In genomic region chr16:21431614-21432013, GRCm38 (mm10) we compare ENCODE assay signal across 20 mouse cellular contexts. TPM values are rescaled to one million over a fixed set of nuclear protein-coding genes. Genes with fewer than 3 reads are reported as not detected.
DNase-seq lines count a peak whose midpoint lies in the region; ATAC-seq and TF ChIP-seq lines count a peak whose summit lies in the region.
"Had no signal": no experiment of that assay in that cellular context is flagged by ENCODE, and none has a peak within 500 bp of the region (broad histone marks: within the 10 kb centered on the region; RNA-seq: fewer than 3 reads in every experiment).

No protein-coding gene starts in this region.

- no peak overlapping the region for H3K4me3 ChIP-seq in heart, adult 2 months
- H3K4me3 ChIP-seq in heart, embryonic 10.5 days: no peak overlapping the region
- no peak overlapping the region for H3K4me3 ChIP-seq in lung, embryonic 14.5 days (ENCODE audit: low read depth, low read length)
- H3K4me3 ChIP-seq: forebrain, embryonic 10.5 days; heart, embryonic 13.5 days; liver, embryonic 13.5 days; midbrain, embryonic 13.5 days had no signal

- no peaks in the 10 kb centered on the region for H3K27me3 ChIP-seq in heart, adult 2 months (ENCODE audit: control insufficient read depth, insufficient read depth, low read length)
- no peaks in the 10 kb centered on the region for H3K27me3 ChIP-seq in heart, embryonic 10.5 days (ENCODE audit: insufficient read depth, poor library complexity, severe bottlenecking)
- no peaks in the 10 kb centered on the region for H3K27me3 ChIP-seq in lung, embryonic 14.5 days (ENCODE audit: insufficient read depth, low read length)
- H3K27me3 ChIP-seq: heart, embryonic 13.5 days; liver, embryonic 13.5 days; midbrain, embryonic 13.5 days had no signal

- 87% methylated on average over 3 of the region's 3 CpGs for WGBS in heart, adult 2 months
- 80% methylated on average over 3 of the region's 3 CpGs for WGBS in heart, embryonic 10.5 days
- 85% methylated on average over 3 of the region's 3 CpGs for WGBS in lung, embryonic 14.5 days

- no peaks in the 10 kb centered on the region for H3K79me2 ChIP-seq in heart, adult 2 months (replicated peaks; ENCODE audit: control insufficient read depth, insufficient read depth, low read length)

- no peaks in the 10 kb centered on the region for H3K4me1 ChIP-seq in heart, adult 2 months (ENCODE audit: control insufficient read depth, insufficient read depth, low read length)
- no peaks in the 10 kb centered on the region for H3K4me1 ChIP-seq in heart, embryonic 10.5 days
- no peaks in the 10 kb centered on the region for H3K4me1 ChIP-seq in lung, embryonic 14.5 days (ENCODE audit: insufficient read depth)
- H3K4me1 ChIP-seq: forebrain, embryonic 10.5 days; heart, embryonic 13.5 days; midbrain, embryonic 13.5 days had no signal

- no peak for TF ChIP-seq EP300 in heart, adult 2 months (IDR thresholded peaks at IDR 0.05; ENCODE audit: insufficient read depth, low read depth, low read length)

- no peaks in the 10 kb centered on the region for H3K9me3 ChIP-seq in heart, embryonic 10.5 days
- H3K9me3 ChIP-seq in lung, embryonic 14.5 days (ENCODE audit: low read depth, low read length): no peaks in the 10 kb centered on the region
- H3K9me3 ChIP-seq: liver, embryonic 13.5 days; midbrain, embryonic 13.5 days had no signal

- intact Hi-C loops in heart, adult 2 months (cut with DNase I): no loop called here
- intact Hi-C loops in heart, postnatal 25 days (cut with DNase I): no loop called here

- H3K4me2 ChIP-seq in lung, embryonic 14.5 days: no peak overlapping the region
- H3K4me2 ChIP-seq: heart, embryonic 13.5 days; liver, embryonic 13.5 days; midbrain, embryonic 13.5 days had no signal

- H3K36me3 ChIP-seq in heart, adult 2 months (ENCODE audit: control insufficient read depth, insufficient read depth, low read length): no peaks in the 10 kb centered on the region
- peaks cover 13% of the 10 kb centered on the region; the same call in 1 of the 2 replicates for H3K36me3 ChIP-seq in heart, embryonic 10.5 days
- H3K36me3 ChIP-seq in lung, embryonic 14.5 days (ENCODE audit: insufficient read depth): 0 out of 2 replicates have a peak, but pooled peaks cover under 1% of the 10 kb centered on the region
- H3K36me3 ChIP-seq: liver, embryonic 13.5 days had no signal

- no peak overlapping the region for H3K27ac ChIP-seq in heart, adult 2 months
- H3K27ac ChIP-seq in heart, embryonic 10.5 days: no peak overlapping the region
- no peak overlapping the region for H3K27ac ChIP-seq in lung, embryonic 14.5 days (ENCODE audit: low read depth)
- H3K27ac ChIP-seq: forebrain, embryonic 10.5 days; heart, embryonic 13.5 days; liver, embryonic 13.5 days; midbrain, embryonic 13.5 days had no signal

- TF ChIP-seq CTCF in heart, adult 2 months (IDR thresholded peaks at IDR 0.05): peak; percentile 15; the same call in 1 of the 2 replicates
- peak; percentile 28; the same call in 1 of the 2 replicates for TF ChIP-seq CTCF in lung, embryonic 14.5 days (IDR thresholded peaks at IDR 0.05; ENCODE audit: low read depth)

- H3K9ac ChIP-seq in heart, adult 2 months (ENCODE audit: low read depth, low read length): no peak overlapping the region
- H3K9ac ChIP-seq in lung, embryonic 14.5 days: no peak overlapping the region
- H3K9ac ChIP-seq: heart, embryonic 13.5 days; liver, embryonic 13.5 days; midbrain, embryonic 13.5 days had no signal

- no peak for DNase-seq in heart, adult 2 months
- no peak for DNase-seq in heart, embryonic 10.5 days (ENCODE audit: low spot score)
- no peak for DNase-seq in lung, embryonic 14.5 days
- DNase-seq in lung, postnatal 10 days: no peak
- DNase-seq in ES-CJ7 (ENCODE audit: low read depth, low spot score): peak; percentile 77
- DNase-seq in induced T-regulatory cell, adult 2 months (ENCODE audit: low read depth): peak; percentile 29
- no peak for DNase-seq in heart, postnatal 25 days (ENCODE audit: low spot score)
- DNase-seq in adrenal gland, adult 8-10 months: no peak
- DNase-seq: adrenal gland, postnatal 10 days; cerebellum, adult 18-20 months; gastrocnemius, postnatal 36 days; kidney, adult 11 months; kidney, postnatal 25 days; left cerebral cortex, postnatal 4 days; liver, embryonic 13.5 days; lung, postnatal 4 days; right cerebral cortex, postnatal 14 days had no signal

- ATAC-seq in lung, embryonic 14.5 days (ENCODE audit: insufficient read depth): no peak
- ATAC-seq: midbrain, embryonic 13.5 days had no signal

- TF ChIP-seq POLR2A in heart, adult 2 months (IDR thresholded peaks at IDR 0.05; ENCODE audit: insufficient read depth, low read depth, low read length): no peak

RNA-seq across cellular contexts. Expression of gene Vps8, which starts 8.7 kb away (rescaled TPM):
- total RNA-seq in heart, adult 2 months (2021): 10 to 100 TPM; 24.1 to 25.5 TPM
- 14.0 and 20.9 TPM in 2 replicates for polyA plus RNA-seq in heart, adult 2 months (2012; rRNA removed)
- polyA plus RNA-seq in heart, embryonic 10.5 days (2016; fragmentation: Nextera tagmentation; extraction: Ambion mirVana): 20.6 and 31.5 TPM in 2 replicates
- polyA plus RNA-seq in lung, embryonic 14.5 days (2014; fragmentation: Nextera tagmentation; extraction: Ambion mirVana): 18.0 and 19.3 TPM in 2 replicates
- 10 to 100 TPM; 21.4 to 24.4 TPM for total RNA-seq in heart, postnatal 25 days (2021)
- total RNA-seq in adrenal gland, adult 8-10 months (2022): 10 to 100 TPM; 19.5 to 29.1 (median 23.9) TPM

Comparison
In these comparisons a context has a peak if more than half of its experiments do, and no peak if none do; other contexts are left out.
1. DNase-seq: peak in ES-CJ7 (single experiment) and induced T-regulatory cell, adult 2 months (single experiment); none in heart, adult 2 months (0 of 2), heart, embryonic 10.5 days (single experiment), lung, embryonic 14.5 days (single experiment), lung, postnatal 10 days (single experiment), heart, postnatal 25 days (single experiment) and adrenal gland, adult 8-10 months (single experiment).